Mouse (Mus musculus) hindbrain, embryonic 16.5 days (tissue): ENCODE results near the gene Naa38. TPM values are rescaled to one million over a fixed set of nuclear protein-coding genes. Genes with fewer than 3 reads are reported as not detected.
"Not testable (repeated sequence)": the region's sequence is repeated elsewhere in the genome, so short reads cannot be mapped to it uniquely, and the experiment has no call there.

Experiments used
- ATAC-seq: fragments of 200-750 bp; cut with Nextera tagmentation; 2 replicates; pipeline ENCODE4 v1.8.0; 2017; ENCODE audit warnings: moderate TSS enrichment, moderate library complexity
- H3K27ac ChIP-seq: fragments of 300-500 bp; sonication (generic); 2 replicates; pipeline ENCODE4 v1.5.1; 2014; ENCODE audit warnings: low read depth, mild to moderate bottlenecking, control low read depth, low read length, moderate library complexity
- H3K27me3 ChIP-seq: fragments of 300-500 bp; sonication (generic); replicated peaks from 2 replicates; pipeline ENCODE4 v1.6.1; 2014; ENCODE audit warnings: low read length; ENCODE audit not compliant: control insufficient read depth, insufficient read depth
- H3K36me3 ChIP-seq: fragments of 300-500 bp; sonication (generic); 2 replicates; pipeline ENCODE4 v1.6.1; 2014; ENCODE audit warnings: mild to moderate bottlenecking, low read length, moderate library complexity, mixed read lengths; ENCODE audit not compliant: control insufficient read depth, insufficient read depth
- H3K4me1 ChIP-seq: fragments of 300-500 bp; sonication (generic); 2 replicates; pipeline ENCODE4 v1.6.1; 2014; ENCODE audit warnings: low read depth, low read length; ENCODE audit not compliant: control insufficient read depth, insufficient read depth
- H3K4me2 ChIP-seq: fragments of 300-500 bp; sonication (generic); 2 replicates; pipeline ENCODE4 v1.6.1; 2014; ENCODE audit warnings: mild to moderate bottlenecking, low read length, control low read depth, moderate library complexity
- H3K4me3 ChIP-seq: fragments of 300-500 bp; sonication (generic); 2 replicates; pipeline ENCODE4 v1.5.1; 2014; ENCODE audit warnings: mild to moderate bottlenecking, low read length, control low read depth, moderate library complexity
- H3K9ac ChIP-seq: fragments of 300-500 bp; sonication (generic); 2 replicates; pipeline ENCODE4 v1.6.1; 2014; ENCODE audit warnings: low read depth, mild to moderate bottlenecking, control low read depth, low read length, moderate library complexity
- H3K9me3 ChIP-seq: fragments of 300-500 bp; sonication (generic); 2 replicates; pipeline ENCODE4 v1.6.1; 2014; ENCODE audit warnings: mild to moderate bottlenecking, low read length, moderate library complexity; ENCODE audit not compliant: control insufficient read depth
- WGBS: fragments of 180-500 bp; shearing (Covaris S2); extraction: QIAGEN DNeasy Blood & Tissue Kit; methylation state at CpG from one replicate; pipeline ENCODE4 v1.1.7; 2014; 5-methylcytosine and 5-hydroxymethylcytosine counted together
- polyA plus RNA-seq: library from polyadenylated mRNA; unstranded; fragments of >200 nt; fragmentation: Nextera tagmentation; extraction: Ambion mirVana; gene quantifications from 2 replicates; pipeline ENCODE4 v1.2.1, GENCODE M21; 2015

The Naa38 gene
- polyA plus RNA-seq, 1 experiment from 2014 or later = 130 TPM

GRCm38 (mm10) chr11:69384979-69385378, 10.3 kb upstream of the Naa38 start:
- Histone ChIP-seq H3K9me3 (no peaks in the 10 kb centered on the region), H3K36me3 (no peaks in the 10 kb centered on the region), H3K4me2 (no peak overlapping the region), H3K27me3 (no peaks in the 10 kb centered on the region), H3K4me3 (no peak overlapping the region), H3K9ac (no peak overlapping the region), H3K4me1 (no peaks in the 10 kb centered on the region; the same call in 1 of the 2 replicates), H3K27ac (no peak overlapping the region)
- no peak for ATAC-seq
- WGBS = 81% methylated on average over 6 of the region's 6 CpGs

GRCm38 (mm10) chr11:69386758-69387157, 8.5 kb upstream of the Naa38 start:
- ATAC-seq = no peak

DNA sequence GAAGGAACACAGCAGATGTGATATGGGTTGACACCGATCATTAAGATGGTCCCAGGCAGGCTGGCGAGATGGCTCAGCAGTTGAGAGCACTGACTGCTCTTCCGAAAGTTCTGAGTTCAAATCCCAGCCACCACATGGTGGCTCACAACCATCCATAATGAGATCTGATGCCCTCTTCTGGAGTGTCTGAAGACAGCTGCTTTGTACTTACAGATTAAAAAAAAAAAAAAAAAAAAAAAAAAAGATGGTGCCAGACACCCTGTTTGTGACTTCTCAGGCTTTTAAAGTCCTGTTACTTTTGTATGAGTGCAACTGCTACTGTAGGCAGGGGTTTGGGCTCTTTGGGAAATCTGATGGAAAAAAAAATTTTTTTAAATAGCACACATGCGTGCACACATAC, 6.6 kb upstream of the Naa38 start:
- H3K27me3 ChIP-seq = no peaks in the 10 kb centered on the region
- no peak overlapping the region for H3K4me2 ChIP-seq
- no peak overlapping the region for H3K4me3 ChIP-seq
- no peak for ATAC-seq
- no peaks in the 10 kb centered on the region; the same call in 1 of the 2 replicates for H3K4me1 ChIP-seq
- no peaks in the 10 kb centered on the region for H3K9me3 ChIP-seq
- 100% methylated on average over 4 of the region's 4 CpGs for WGBS
- H3K36me3 ChIP-seq = no peaks in the 10 kb centered on the region
- no peak overlapping the region for H3K27ac ChIP-seq
- no peak overlapping the region for H3K9ac ChIP-seq

More at GRCm38 (mm10) chr11:69386758-69387157, 8.5 kb upstream of the Naa38 start:
- no peak overlapping the region for H3K4me3 ChIP-seq
- H3K27ac ChIP-seq = no peak overlapping the region
- H3K9me3 ChIP-seq = no peaks in the 10 kb centered on the region
- H3K4me1 ChIP-seq = no peaks in the 10 kb centered on the region; the same call in 1 of the 2 replicates
- no peak overlapping the region for H3K4me2 ChIP-seq
- no peaks in the 10 kb centered on the region for H3K36me3 ChIP-seq
- no peaks in the 10 kb centered on the region for H3K27me3 ChIP-seq
- no peak overlapping the region for H3K9ac ChIP-seq
- 86% methylated on average over 7 of the region's 7 CpGs for WGBS

DNA sequence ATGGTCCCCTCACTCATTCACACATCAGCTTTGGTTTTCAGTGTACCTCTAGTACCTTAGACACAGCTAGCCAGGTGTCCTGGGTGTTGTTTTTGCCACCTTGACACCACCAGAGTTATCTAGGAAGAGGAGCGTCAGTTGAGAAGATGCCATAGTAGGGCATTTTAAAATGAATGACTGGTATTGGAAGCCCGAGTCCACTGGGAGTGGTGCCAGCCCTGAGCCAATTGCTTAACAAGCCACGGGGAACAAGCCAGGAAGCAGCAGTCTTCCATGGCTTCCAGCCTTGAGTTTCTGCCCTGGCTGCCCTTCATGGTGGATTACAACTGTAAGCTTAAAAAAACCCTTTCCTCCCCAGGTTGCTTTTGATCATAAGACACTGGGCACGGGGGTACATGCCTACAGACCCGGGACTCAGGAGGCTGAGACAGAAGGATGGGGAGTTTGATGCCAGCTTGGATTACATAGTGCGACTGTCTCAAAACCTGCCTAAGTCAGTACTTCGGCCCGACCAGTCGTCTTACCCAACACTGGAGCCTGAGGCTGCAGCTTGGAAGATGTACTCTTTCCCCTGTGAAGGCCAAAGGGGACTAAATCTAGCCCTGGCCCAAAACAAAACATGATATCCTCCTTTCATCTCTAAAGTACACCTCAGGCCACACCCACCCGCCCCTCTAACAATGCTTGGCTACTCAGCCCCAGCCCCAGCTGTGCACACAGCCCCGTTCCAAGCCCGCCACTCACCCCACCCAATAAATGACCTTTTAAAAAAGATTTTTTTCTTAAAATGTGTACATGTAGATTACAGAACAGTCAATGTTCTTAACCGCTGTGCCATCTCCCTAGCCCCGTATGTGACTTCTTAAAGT, 5.5 kb upstream of the Naa38 start:
- Histone ChIP-seq H3K4me2 (no peak overlapping the region), H3K36me3 (no peaks in the 10 kb centered on the region), H3K4me3 (no peak overlapping the region), H3K27me3 (no peaks in the 10 kb centered on the region), H3K9me3 (no peaks in the 10 kb centered on the region), H3K4me1 (peaks cover 5% of the 10 kb centered on the region), H3K27ac (no peak overlapping the region), H3K9ac (0 out of 2 replicates have a peak overlapping the region, but pooled peaks have one; percentile 11)
- ATAC-seq = no peak; the same call in 1 of the 2 replicates
- 63% methylated on average over 14 of the region's 14 CpGs for WGBS

DNA sequence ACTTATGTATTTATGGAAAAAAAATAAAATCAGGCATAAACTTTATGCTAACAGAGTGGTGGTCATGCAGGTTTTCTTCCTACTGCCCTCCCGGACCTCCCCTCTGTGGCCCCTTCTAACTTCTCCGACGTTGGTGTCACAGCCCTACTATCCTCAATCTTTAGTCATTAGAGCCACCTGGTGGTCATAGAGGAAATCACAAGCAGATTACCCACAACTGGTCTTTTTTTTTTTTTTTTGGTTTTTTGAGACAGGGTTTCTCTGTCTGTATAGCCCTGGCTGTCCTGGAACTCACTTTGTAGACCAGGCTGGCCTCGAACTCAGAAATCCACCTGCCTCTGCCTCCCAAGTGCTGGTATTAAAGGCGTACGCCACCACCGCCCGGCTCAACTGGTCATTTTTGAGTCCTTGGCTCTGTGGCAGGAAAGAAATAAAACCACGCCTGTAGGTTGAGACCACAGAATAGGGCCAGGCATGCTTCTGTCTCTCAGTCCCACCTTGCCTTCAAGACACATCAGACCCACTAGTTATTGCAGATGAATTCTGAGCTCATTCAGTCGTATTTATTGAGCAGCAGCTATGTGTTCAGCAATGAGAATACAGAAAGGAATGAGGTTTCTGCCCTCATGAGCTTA, 4.8 kb upstream of the Naa38 start:
- H3K36me3 ChIP-seq = no peaks in the 10 kb centered on the region
- peaks cover 5% of the 10 kb centered on the region for H3K4me1 ChIP-seq
- peak; percentile 31; the same call in 1 of the 2 replicates for ATAC-seq
- H3K9ac ChIP-seq = no peak overlapping the region
- no peak overlapping the region for H3K4me2 ChIP-seq
- H3K4me3 ChIP-seq = no peak overlapping the region
- H3K27ac ChIP-seq = no peak overlapping the region
- 54% methylated on average over 10 of the region's 10 CpGs for WGBS
- H3K27me3 ChIP-seq = no peaks in the 10 kb centered on the region
- H3K9me3 ChIP-seq = no peaks in the 10 kb centered on the region

GRCm38 (mm10) chr11:69394591-69395167, 608 bp upstream of the Naa38 start:
- Histone ChIP-seq H3K4me3 (peak overlapping the region; percentile 78), H3K4me2 (peak overlapping the region; percentile 77), H3K4me1 (peaks cover 13% of the 10 kb centered on the region), H3K27ac (peak overlapping the region; percentile 99), H3K9ac (peak overlapping the region; percentile 71)
- H3K27me3 ChIP-seq, H3K9me3 ChIP-seq, H3K36me3 ChIP-seq, ATAC-seq: not testable (repeated sequence)
- WGBS = under 1% methylated on average over 31 of the region's 31 CpGs

DNA sequence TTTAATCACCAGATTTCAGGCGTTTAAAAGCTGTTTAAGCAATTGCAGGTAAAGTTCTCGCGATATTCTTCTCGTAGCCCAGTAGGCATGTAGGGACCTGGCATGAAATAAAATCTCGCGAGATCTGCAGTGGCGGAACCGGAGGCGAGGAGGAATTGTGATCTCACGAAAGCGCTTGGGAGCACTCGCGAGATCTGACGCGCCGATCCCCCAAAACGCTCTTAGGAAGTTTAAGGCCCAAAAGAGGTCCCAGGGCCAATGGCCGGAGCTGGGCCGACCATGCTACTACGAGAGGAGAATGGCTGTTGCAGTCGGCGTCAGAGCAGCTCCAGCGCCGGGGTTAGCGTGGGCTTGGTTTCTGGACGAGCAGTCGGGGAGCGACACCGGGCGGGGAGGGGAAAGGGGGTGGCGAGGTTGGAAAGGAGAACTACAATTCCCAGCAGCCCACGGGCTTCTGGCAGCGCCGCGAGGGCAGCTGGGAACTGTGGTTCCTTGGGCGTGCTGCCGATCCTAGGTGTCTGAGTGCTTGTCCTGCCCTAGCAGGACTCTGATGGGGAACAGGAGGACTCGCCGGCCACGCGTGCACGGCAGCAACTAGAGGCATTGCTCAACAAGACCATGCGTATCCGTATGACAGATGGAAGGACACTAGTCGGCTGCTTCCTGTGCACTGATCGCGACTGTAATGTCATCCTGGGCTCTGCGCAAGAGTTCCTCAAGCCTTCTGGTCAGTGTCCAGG, 517 bp downstream of the Naa38 start:
- H3K4me3 ChIP-seq = peak overlapping the region; percentile 78
- peak overlapping the region; percentile 95 for H3K9ac ChIP-seq
- no peaks in the 10 kb centered on the region for H3K27me3 ChIP-seq
- peaks cover 17% of the 10 kb centered on the region for H3K36me3 ChIP-seq
- peaks cover 13% of the 10 kb centered on the region for H3K4me1 ChIP-seq
- no peaks in the 10 kb centered on the region for H3K9me3 ChIP-seq
- peak overlapping the region; percentile 80 for H3K4me2 ChIP-seq
- WGBS = under 1% methylated on average over 43 of the region's 48 CpGs
- ATAC-seq = peak; percentile 94
- peak overlapping the region; percentile 99 for H3K27ac ChIP-seq

DNA sequence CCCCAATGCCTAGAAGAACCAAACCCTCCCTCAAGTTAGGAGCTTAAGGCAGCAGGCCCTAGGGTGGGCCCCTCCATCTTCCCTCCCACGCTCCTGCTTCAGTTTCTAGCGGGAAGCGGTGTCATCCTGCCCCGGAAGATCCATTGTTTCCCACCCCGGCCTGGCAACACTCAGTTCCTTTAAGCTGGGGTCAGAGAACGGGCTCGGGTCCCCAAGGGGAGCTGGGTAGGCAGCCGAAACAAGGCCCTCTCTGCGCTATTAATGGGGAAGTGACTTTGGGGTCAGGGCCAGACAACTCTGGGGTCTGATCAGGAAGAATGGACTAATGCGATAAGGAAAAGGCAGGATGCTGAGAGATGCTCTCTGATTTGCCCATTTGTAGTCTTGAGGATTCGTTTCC, 1.5 kb downstream of the Naa38 start:
- peak overlapping the region; percentile 78 for H3K4me3 ChIP-seq
- H3K9ac ChIP-seq = peak overlapping the region; percentile 5; the same call in 1 of the 2 replicates
- no peak overlapping the region for H3K27ac ChIP-seq
- H3K36me3 ChIP-seq = peaks cover 22% of the 10 kb centered on the region
- ATAC-seq = no peak
- 27% methylated on average over 11 of the region's 11 CpGs for WGBS
- peak overlapping the region; percentile 80 for H3K4me2 ChIP-seq
- no peaks in the 10 kb centered on the region for H3K9me3 ChIP-seq
- no peaks in the 10 kb centered on the region for H3K27me3 ChIP-seq
- peaks cover 13% of the 10 kb centered on the region for H3K4me1 ChIP-seq
